Mouse (Mus musculus) brain, adult 2 months (tissue): ENCODE measurements around the gene Arfgef3.
A peak's percentile ranks its signal among the peaks of the same experiment; 100 is the strongest.
"Not testable (repeated sequence)": the region's sequence is repeated elsewhere in the genome, so short reads cannot be mapped to it uniquely, and the experiment has no call there.

Experiments used
- DNase-seq: peaks from one replicate; pipeline ENCODE4 v3.0.0; 2011; ENCODE audit warnings: low read depth, low spot score

The Arfgef3 gene

DNA sequence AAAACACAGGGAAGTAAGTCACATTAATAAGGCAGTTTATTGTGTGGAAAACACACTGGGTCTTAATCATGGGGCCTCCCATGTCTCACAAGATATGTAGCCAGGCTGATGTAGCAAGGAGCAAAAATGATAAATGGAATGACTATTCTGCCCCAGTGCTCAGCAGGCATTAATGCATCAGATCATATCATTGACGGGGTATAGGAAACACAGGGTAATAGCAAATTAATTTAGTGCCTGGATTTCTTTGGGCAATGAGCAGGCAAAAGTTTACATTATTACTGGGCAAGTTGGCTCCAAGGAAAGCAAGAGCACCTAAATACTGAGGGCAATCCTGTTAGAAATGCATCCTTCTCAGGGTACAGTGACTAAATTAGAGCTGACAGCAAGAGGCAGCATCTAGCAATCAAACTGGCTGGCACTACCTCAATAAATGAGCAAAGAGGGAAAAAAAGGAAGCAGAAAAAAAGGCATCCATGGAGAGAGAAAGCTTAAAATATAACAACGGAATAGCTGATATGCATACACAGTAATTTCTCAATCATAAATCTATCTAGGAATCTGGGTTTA, 62.3 kb downstream of the Arfgef3 start:
- DNase-seq: peak; percentile 57

DNA sequence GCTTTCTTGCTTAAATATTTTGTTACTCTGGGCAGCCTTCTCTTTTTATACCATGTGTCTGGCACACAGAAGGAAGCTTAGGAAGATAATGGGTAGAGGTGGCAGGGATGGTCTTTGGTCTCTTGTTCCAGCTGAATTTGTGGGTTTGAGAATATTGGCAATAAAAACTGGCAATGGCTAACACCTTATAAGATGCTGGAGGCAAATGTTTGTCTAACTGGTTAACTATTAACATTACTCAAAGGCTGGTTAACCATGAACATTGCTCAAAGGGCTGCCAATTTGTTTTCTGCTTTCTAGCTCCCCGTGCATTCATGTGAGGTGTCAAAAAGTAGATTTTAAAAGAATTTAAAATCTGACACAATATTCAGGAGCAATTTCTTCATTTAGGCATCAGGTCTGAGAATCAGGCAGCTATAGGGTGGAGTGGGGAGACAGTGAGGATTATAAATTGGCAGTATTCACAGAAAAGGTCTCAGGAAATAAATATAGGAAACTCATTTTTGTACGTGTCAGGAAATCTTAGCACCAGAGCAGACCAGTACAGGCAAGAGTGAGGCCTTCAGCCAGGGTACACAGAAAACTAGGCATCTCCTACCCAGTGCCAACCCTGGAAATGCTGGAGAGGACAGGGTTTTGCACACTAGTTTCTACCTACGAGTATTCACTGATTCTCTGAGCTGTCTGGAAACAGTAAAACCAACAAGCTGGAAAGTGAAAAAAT, 62.9 kb downstream of the Arfgef3 start:
- no peak for DNase-seq

DNA sequence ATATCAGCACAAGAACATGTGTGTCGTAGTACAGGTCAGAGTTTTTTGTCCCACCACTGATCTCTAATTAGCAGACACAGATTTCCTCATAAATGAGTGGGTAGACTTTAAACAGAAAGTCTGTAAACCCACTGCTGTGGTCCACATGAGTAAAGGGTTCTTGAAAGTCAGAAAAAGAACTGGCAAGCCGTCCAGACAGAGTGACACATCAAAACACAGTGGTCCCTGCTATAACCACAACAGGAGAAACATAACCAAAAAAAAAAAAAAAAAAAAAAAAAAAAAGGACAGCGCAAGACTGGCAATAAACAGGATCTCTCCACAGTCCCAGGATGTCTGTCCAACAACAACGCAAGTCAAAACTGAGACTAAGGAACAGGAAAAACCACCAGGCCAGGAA, 64.9 kb downstream of the Arfgef3 start:
- DNase-seq: no peak

DNA sequence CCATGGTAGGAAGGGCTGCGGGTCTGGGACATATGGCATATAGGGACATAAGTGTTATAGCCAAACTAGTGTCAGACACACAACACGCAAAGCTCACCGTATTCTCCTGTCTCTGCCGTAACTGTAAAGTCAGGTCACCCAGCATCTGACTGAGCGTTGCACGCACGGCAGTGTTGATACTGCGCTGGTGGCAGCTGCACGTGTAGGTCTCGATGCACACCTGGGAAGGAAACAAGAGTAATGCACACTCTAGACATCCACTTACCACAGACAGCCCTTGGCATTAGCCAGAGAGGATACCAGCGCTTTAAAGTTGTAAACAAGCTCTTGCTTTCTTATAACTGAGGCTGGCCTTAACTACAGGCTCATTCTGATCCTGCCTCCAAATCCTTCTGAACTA, 79.0 kb downstream of the Arfgef3 start:
- no peak for DNase-seq

DNA sequence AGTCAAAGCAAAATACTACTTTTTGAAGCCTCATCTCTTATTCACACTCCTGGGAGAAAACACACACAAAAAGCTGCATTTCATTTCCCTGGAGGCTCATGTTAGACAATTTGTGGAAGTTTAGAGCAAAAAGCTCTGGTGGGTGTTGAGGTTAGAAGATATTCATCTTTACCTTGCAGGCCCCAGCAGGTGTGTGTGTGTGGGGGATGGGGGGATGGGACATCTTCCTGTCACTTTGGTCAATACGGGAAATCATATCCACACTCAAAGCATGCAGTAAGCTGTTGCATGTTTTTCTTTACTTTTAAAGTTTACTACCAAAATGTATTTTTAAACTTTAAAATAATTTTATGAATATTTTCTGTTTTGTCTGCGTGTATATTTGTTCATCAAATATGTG, 79.7 kb downstream of the Arfgef3 start:
- no peak for DNase-seq

DNA sequence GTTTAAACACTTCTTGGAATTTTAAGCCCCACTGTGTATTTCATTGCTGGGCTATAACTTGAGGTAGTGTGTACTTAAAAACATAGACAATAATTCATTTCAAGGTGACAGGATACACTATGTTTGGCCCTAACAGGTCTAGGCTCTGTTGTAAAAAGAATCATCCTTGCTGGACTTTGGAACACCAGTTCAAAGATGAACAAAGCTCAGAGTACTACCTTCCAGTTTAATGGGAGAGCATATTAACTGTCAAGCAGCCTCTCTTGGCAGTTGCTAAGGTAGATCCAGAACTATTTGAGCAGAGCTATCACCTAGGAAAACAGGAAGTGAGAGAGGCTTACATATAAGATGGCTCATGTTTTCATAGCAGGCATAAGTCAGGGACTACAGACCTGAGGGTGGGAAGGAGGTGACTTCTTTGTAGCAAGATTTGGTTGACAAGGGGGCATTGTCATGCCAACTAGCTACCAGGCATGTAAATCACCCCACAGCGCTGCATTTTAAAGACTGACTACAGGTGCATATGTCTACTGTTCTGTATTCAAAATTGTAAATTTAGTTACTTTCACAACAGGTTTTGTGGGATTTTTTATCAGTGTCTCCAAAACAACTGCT, 82.0 kb downstream of the Arfgef3 start:
- no peak for DNase-seq

DNA sequence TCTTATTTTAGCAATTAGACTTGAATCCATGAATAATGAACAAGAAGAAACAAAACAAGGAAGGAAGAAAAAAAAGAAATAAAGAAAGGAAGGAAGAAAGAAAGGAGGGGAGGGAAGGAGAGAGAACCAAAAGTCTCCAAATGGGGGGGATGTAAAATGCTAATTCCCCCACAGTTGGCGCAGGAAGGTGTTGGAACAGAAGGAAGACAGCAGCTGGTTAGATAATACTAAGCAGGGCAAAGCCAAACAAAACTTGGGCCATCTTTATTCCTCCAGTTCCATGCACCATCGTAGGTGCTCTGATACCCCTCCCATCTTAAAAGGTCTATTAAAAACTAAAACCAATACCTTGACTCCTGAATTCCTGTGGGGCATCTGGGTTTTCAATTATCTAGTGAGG, 82.8 kb downstream of the Arfgef3 start:
- DNase-seq: peak; percentile 75

DNA sequence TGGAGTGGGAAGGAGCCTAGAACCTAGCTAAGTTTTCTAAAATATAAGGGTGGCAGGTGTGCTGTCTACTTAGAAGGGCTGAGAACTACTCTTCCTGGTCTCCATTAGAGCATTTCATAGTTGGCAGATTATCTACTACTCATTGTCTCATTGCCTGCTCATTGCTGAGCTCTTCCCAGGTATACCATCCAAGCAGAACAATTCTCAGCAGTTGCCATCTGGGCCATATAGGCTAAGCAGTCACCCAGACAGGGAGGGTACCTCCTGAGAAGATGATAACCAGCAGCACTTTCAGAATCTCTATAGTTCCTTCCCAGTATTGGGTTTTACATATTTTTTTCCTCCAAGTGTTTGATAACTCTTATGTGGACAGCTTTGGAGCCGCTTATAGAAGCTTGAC, 86.2 kb downstream of the Arfgef3 start:
- DNase-seq: peak; percentile 45

DNA sequence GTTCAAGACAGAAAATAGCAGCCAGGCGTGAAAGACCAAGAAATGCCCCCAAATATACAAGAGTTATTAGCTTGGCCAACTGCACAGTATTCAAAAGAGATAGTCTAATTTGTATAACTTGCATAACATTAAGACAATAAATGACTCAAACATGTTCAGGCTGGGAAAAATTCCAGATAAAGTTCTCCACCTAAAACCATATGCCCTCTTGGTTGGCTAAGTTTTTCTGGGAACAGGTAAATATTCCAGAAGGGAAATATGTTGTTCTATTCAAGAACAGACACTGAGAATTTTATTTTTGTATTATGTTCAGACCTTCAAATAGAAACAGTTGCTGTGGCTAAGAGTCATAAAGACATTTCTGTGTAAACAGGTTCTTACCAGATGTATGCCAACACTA, 96.7 kb downstream of the Arfgef3 start:
- peak; percentile 52 for DNase-seq

DNA sequence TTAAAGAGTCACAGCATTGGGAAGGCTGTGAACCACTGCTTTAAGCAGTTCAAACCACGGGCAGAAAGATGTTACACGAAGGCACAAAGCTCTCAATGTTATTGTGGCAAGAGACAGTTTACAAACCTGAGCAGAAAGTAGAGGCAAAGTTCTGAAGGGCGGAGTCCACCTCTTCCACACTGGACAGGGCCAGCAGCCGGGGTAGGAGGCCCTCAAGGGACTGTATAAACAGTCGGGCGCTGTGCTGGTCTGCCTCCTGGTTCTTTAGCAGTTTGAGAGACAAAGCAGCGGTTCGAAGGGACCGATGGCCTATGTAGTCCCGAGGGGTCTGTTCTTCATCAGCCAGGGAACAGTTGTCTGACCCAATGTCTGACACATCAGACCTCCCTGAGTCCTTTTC, 97.7 kb downstream of the Arfgef3 start:
- DNase-seq: no peak

DNA sequence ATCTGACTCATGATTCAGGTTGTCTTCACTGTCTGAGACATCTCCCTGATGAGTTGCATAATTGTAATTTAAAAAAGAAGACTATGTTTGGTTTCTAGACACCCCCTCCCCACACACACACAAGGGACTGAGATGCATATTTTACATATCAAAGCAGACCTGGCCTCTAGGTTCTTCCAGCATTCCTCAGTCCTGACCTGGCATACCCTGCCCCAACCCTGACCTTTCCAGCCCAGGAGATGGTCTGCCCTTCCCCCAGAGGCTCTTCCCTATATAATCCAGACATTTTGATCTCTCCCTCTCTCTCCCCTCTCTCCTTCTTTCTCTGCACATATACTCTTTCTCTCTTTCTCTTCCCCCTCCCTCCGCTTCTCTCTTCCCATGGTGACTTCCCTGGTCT, 99.4 kb downstream of the Arfgef3 start:
- peak; percentile 26 for DNase-seq

DNA sequence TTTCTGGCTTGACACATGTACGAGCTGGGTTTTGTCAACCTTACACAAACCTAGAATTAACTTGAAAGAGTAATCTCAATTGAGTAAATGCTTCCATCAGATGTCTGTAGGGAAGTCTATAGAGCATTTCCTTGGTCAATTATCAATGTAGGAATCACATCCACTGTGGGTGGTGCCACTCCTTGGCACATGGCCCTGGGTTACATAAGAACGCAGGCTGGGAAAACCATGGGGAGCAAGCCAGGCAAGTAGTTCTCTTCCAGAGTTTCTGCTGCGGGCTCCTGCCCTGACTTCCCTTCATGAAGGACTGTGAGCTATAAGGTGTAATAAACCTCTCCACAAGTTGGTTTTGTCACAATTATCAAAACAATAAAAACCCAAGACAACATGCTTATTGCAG, 100.2 kb downstream of the Arfgef3 start:
- DNase-seq: peak; percentile 64

DNA sequence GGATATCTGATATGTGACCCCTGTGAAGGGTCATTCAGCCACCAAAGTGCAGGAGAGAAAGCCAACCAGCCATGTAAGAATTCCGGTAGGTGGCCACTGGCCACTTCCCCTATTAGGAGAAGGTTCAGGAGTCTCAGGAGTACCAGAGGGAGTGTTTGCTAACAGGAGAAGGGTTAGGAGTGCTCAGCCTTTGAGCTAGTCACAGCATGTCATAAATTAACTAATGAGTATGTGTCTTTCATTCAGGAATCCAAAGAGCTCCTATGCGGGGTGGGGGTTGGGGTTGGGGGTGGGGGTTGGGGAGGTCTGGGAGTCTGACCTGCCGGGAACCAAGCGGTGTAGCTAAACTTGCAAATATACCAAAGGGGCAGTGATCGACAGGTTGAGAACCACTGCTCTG, 100.9 kb downstream of the Arfgef3 start:
- no peak for DNase-seq

DNA sequence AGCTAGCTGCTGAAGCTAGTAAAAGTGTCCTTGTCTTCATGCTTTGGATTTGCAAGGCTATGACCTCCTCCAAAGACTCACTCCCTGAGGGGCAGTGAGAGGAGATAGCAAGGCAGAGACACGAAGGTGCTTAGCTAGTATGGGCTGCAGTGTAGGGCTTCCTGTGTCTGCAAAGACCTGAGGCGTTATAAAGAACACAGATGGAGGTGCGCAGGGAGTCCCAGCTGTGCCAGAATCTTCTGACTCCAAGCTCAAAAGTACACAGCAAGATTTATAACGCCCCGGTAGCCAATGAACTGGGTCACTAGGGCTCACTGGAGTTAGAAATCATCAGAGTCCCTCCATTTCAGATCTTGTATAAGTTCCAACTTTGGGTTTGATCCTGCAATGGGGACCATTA, 103.2 kb downstream of the Arfgef3 start:
- DNase-seq: no peak

DNA sequence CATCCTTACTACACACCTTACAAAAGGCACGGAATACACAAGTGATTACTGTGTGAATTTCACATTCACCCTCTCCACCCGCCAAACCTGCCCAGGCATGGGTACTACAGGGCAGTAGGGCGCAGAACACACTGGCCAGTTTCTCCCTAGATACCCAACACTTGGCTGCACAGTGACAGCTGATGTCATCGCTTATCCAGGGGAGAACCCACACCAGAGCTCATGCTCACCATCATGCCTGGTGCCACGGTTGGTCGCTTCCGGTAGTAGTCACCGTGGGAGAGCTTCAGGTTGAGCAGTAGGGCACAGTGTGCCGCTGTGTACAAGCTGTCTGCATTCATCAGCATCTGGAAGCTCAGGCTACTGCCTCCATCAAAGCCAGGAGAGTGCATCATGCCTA, 108.3 kb downstream of the Arfgef3 start:
- no peak for DNase-seq

DNA sequence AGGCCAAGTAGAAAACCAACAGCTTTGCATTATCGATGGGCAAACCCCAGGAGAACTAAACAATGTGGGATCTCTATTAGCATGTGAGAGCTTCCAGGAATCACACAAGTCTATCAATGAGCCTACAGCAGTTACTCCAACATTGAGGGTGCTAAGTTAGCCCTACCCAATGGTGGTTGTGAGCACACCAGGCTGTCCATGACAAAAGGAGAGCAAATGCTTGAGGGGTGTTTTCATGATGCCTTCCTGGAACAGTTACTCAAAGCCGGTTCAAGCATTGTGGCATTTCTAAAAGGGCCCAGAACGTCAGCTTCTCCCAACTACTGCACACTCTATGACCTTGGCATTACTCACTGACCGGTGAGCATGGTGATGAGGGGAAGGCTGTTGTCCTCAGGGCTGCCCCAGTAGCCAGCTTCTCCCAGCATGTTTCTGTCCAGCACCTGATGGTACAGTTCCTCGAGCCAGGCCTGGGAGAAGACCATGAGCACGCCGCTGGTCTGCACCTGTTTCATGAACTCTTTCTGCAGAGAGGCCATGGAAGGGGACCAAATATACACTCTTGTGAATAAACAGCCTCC, 109.3 kb downstream of the Arfgef3 start:
- DNase-seq: peak; percentile 61

DNA sequence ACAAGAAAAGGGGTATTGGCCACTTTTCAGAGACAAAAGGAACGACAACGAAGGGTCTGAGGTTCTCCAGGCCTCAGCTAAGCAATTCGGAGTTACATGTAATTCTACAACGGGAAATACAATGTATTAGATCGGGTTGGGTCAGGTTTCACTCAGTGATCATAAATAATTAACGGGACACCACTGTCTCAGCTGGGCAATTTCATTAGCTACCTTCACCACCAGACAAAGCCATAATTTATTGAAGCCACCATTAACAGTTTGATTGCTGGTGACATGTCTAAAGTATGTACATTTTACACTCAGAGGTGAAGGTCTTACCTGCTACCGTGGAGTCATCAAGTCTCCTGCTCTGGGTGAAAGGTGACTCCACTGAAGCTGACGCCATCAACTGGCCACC, 113.3 kb downstream of the Arfgef3 start:
- DNase-seq: no peak

DNA sequence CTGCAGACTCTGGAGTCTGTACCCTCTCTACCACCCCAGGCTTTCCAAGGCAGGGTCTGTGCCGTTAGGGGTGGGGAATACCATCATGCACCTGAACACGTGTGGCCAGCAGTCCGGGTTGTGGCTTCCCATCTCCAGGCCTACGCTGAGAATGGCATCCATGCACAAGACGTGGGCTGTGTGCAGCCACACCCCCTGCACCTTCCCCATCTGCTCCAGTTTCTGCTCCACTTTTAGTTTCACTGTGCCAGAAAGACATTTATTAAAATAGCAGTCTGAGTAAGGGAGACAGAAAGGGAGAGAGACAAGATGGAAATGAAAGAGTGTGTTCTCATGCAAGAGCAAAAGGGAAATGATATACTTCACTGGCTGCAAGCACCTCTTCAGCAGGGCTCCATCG, 116.2 kb downstream of the Arfgef3 start:
- peak; percentile 92 for DNase-seq

DNA sequence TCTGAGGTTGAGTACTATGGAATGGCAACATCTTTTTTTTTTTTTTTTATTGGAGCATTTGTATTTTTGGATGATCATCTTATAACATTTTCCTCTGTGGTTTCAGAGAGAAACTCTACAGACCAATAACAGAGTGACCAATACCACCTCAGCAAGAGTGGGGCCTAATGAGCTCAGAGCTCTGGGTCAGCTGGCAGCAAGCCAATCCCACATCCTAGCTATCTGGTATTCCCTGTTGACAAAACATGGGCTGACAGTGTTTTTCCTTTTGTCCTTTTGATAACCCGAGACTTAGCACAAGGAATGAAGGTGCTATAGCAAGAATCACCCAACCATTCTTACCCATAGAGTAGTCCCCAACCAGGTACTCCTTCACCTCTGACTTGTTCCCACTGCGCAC, 131.0 kb downstream of the Arfgef3 start:
- no peak for DNase-seq

DNA sequence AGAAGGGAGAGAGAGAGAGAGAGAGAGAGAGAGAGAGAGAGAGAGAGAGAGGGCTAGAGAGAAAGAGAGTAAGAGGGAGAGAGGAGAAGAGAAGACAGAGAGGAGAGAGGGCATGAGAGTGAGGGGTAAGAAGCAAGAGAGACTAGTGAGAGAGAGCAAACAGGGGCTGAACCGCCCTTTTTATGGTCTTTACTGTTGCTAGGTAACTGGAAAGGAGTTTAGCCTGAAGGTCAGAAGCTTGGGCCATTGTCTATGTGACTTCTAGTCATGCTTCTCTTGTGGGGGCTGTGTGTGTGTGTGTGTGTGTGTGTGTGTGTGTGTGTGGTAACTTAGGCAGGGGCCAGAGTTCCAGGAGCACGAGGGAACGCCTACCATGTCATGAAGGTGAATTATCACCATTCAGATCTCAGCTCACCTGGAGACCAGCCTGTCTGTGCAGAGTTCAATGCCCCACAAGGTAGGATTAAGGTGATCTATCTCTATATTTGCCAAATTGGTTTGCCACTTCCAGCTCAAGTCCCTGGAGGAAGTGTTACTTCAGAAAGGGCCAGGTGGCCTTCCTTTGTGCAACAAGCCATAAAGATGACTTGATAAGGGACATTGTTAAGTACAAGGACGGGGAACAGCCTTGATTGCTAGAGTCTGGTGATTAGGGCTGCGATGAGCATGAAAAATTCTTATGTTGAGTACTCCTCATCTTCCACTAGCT, 138.8 kb downstream of the Arfgef3 start:
- not testable (repeated sequence) for DNase-seq

DNA sequence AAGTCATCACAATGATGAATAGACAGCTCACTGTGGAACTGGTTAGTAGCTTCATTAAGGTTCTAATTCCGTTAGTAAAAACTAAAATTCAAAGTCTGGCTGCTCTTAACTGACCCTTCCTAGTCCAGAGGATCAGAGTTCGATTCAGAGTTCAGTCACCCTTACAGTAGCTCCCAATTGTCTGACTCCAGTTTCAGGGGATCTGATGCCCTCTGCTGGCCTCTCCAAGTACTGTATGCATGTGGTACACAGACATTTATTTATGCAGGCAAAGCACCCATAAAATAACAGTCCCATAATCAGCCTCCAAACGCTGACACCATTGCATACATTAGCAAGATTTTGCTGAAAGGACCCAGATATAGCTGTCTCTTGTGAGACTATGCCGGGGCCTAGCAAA, 141.7 kb downstream of the Arfgef3 start:
- peak; percentile 77 for DNase-seq

DNA sequence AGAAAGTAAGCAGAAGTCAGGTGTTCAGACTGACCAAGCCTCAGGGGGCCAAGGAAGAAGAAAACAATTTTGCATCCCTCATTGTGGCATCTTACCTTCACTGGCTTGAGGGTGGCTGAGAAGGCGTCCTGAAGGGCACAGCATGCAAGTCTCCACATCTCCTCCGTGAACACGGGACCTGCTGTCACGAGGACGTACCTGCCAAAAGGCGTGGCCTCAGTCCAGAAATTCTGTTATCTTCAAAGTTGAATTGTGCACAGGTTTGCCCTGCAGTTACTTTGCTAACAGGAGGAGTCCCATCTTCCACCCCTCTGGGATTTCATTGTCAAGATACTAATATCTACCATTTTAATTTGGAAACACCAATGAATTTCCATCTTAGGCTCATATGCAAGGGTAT, 146.1 kb downstream of the Arfgef3 start:
- peak; percentile 11 for DNase-seq
